9 mouse cellular contexts compared by ENCODE assay signal in the genomic region with DNA sequence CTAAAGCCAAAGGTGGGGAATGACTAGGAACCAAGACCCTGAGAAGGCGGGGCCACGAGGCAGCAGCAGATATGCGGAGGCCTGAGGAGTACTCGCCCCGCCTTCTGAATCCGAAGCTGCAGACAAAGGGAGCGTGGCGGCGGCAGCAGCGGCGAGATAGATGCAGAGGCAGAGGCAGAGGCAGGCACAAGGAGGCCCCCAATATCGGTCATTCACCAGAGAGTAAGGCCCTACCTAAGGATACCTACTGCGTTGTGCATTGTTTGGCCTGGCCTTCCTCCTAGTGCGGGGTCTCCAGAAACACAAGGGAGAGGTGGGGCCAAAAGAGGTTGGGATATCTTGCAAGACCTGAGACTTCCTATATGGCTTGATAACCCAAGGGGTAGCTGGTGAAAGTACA. TPM values are rescaled to one million over a fixed set of nuclear protein-coding genes. Genes with fewer than 3 reads are reported as not detected.
DNase-seq lines count a peak whose midpoint lies in the region; ATAC-seq lines count a peak whose summit lies in the region.
"Had no signal": no experiment of that assay in that cellular context is flagged by ENCODE, and none has a peak within 500 bp of the region (broad histone marks: within the 10 kb centered on the region; RNA-seq: fewer than 3 reads in every experiment).

No protein-coding gene starts in this region.

- intact Hi-C loops in heart, postnatal 25 days (cut with DNase I), result no loop called here
- intact Hi-C loops in gastrocnemius, postnatal 14 days (cut with DNase I; ENCODE audit: low total_unique reads), result no loop called here
- intact Hi-C loops in left cerebral cortex, postnatal 25 days (cut with DNase I), result no loop called here

- peak overlapping the region; percentile 39 for H3K4me3 ChIP-seq in heart, embryonic 13.5 days
- peak overlapping the region; percentile 22 for H3K4me3 ChIP-seq in hindbrain, embryonic 11.5 days (ENCODE audit: low read depth, low read length)
- peak overlapping the region; percentile 34 for H3K4me3 ChIP-seq in midbrain, embryonic 15.5 days

- WGBS in heart, embryonic 13.5 days, result 12% methylated on average over 14 of the region's 14 CpGs
- WGBS in hindbrain, embryonic 11.5 days, result 16% methylated on average over 14 of the region's 14 CpGs
- WGBS in midbrain, embryonic 15.5 days, result 20% methylated on average over 14 of the region's 14 CpGs

- no peak overlapping the region for H3K27ac ChIP-seq in heart, embryonic 13.5 days (replicated peaks)
- H3K27ac ChIP-seq in hindbrain, embryonic 11.5 days (ENCODE audit: low read depth, low read length), result no peak overlapping the region
- H3K27ac ChIP-seq in midbrain, embryonic 15.5 days, result peak overlapping the region; percentile 84

- H3K27me3 ChIP-seq in heart, embryonic 13.5 days (replicated peaks), result no peaks in the 10 kb centered on the region
- H3K27me3 ChIP-seq in hindbrain, embryonic 11.5 days (ENCODE audit: control insufficient read depth, insufficient read depth, low read length), result no peaks in the 10 kb centered on the region
- H3K27me3 ChIP-seq in midbrain, embryonic 15.5 days (replicated peaks), result no peaks in the 10 kb centered on the region

- no peaks in the 10 kb centered on the region for H3K9me3 ChIP-seq in heart, embryonic 13.5 days
- no peaks in the 10 kb centered on the region for H3K9me3 ChIP-seq in hindbrain, embryonic 11.5 days (ENCODE audit: control insufficient read depth, low read length)
- H3K9me3 ChIP-seq in midbrain, embryonic 15.5 days, result no peaks in the 10 kb centered on the region

- ATAC-seq in heart, embryonic 13.5 days (ENCODE audit: extremely low read depth, insufficient number of reproducible peaks, low FRiP score, low TSS enrichment), result no peak
- peak; percentile 69; the same call in 1 of the 2 replicates for ATAC-seq in hindbrain, embryonic 11.5 days (ENCODE audit: low FRiP score)
- peak; percentile 84 for ATAC-seq in midbrain, embryonic 15.5 days (replicated peaks)

- no peaks in the 10 kb centered on the region for H3K36me3 ChIP-seq in heart, embryonic 13.5 days
- no peaks in the 10 kb centered on the region for H3K36me3 ChIP-seq in hindbrain, embryonic 11.5 days (ENCODE audit: control insufficient read depth, insufficient read depth, low read length)
- no peaks in the 10 kb centered on the region for H3K36me3 ChIP-seq in midbrain, embryonic 15.5 days (replicated peaks)

- no peak for DNase-seq in heart, postnatal 25 days (ENCODE audit: low spot score)
- peak; percentile 24 for DNase-seq in brain, adult 2 months (ENCODE audit: low read depth, low spot score)
- DNase-seq in hindbrain, embryonic 11.5 days (ENCODE audit: low spot score), result peak; percentile 65
- DNase-seq in frontal cortex, postnatal 25 days (ENCODE audit: low spot score in 2 of 2), result no peak
- DNase-seq in gastrocnemius, postnatal 14 days, result no peak
- DNase-seq in left cerebral cortex, postnatal 25 days (ENCODE audit: low spot score in 2 of 2), result no peak
- DNase-seq: layer of hippocampus, postnatal 36 days had no signal

- H3K9ac ChIP-seq in heart, embryonic 13.5 days, result peak overlapping the region; percentile 69
- H3K9ac ChIP-seq in hindbrain, embryonic 11.5 days (ENCODE audit: low read depth, low read length), result peak overlapping the region; percentile 64
- H3K9ac ChIP-seq in midbrain, embryonic 15.5 days, result peak overlapping the region; percentile 50

- H3K4me2 ChIP-seq in heart, embryonic 13.5 days, result peak overlapping the region; percentile 63
- peak overlapping the region; percentile 33 for H3K4me2 ChIP-seq in hindbrain, embryonic 11.5 days (replicated peaks; ENCODE audit: low read depth, low read length)
- H3K4me2 ChIP-seq in midbrain, embryonic 15.5 days, result peak overlapping the region; percentile 48

- no peaks in the 10 kb centered on the region for H3K4me1 ChIP-seq in heart, embryonic 13.5 days
- no peaks in the 10 kb centered on the region for H3K4me1 ChIP-seq in hindbrain, embryonic 11.5 days (replicated peaks; ENCODE audit: control insufficient read depth, insufficient read depth, low read length)
- no peaks in the 10 kb centered on the region for H3K4me1 ChIP-seq in midbrain, embryonic 15.5 days

RNA-seq across cellular contexts. Expression of a gene that starts 9.7 kb away (rescaled TPM):
- polyA plus RNA-seq in heart, embryonic 13.5 days (2015; fragmentation: Nextera tagmentation; extraction: Ambion mirVana), result 0.27 and 0.34 TPM in 2 replicates
- 1 to 10 TPM; 1.7 to 1.8 TPM for total RNA-seq in heart, postnatal 25 days (2021)
- 1.4 and 1.6 TPM in 2 replicates for polyA plus RNA-seq in hindbrain, embryonic 11.5 days (2014; fragmentation: Nextera tagmentation; extraction: Ambion mirVana)
- 5.6 and 5.9 TPM in 2 replicates for polyA plus RNA-seq in midbrain, embryonic 15.5 days (2015; fragmentation: Nextera tagmentation; extraction: Ambion mirVana)
- total RNA-seq in gastrocnemius, postnatal 14 days (2021), result 1 to 10 TPM; 1.7 to 2.2 TPM
- 100 to 1,000 TPM; 119 to 125 TPM for total RNA-seq in left cerebral cortex, postnatal 25 days (2021)

RNA-seq across cellular contexts. Expression of a gene that starts 28.2 kb away (rescaled TPM):
- polyA plus RNA-seq in heart, embryonic 13.5 days (2015; fragmentation: Nextera tagmentation; extraction: Ambion mirVana), result 151 and 163 TPM in 2 replicates
- 10 to 100 TPM; 83.8 to 87.4 TPM for total RNA-seq in heart, postnatal 25 days (2021)
- 134 and 140 TPM in 2 replicates for polyA plus RNA-seq in hindbrain, embryonic 11.5 days (2014; fragmentation: Nextera tagmentation; extraction: Ambion mirVana)
- polyA plus RNA-seq in midbrain, embryonic 15.5 days (2015; fragmentation: Nextera tagmentation; extraction: Ambion mirVana), result 134 and 140 TPM in 2 replicates
- 10 to 100 TPM; 83.7 to 89.5 TPM for total RNA-seq in gastrocnemius, postnatal 14 days (2021)
- 10 to 100 TPM; 94.6 to 99.7 TPM for total RNA-seq in left cerebral cortex, postnatal 25 days (2021)

RNA-seq across cellular contexts. Expression of a gene that starts 28.4 kb away (rescaled TPM):
- 344 and 399 TPM in 2 replicates for polyA plus RNA-seq in heart, embryonic 13.5 days (2015; fragmentation: Nextera tagmentation; extraction: Ambion mirVana)
- total RNA-seq in heart, postnatal 25 days (2021), result 100 to 1,000 TPM; 607 to 615 TPM
- 191 and 206 TPM in 2 replicates for polyA plus RNA-seq in hindbrain, embryonic 11.5 days (2014; fragmentation: Nextera tagmentation; extraction: Ambion mirVana)
- polyA plus RNA-seq in midbrain, embryonic 15.5 days (2015; fragmentation: Nextera tagmentation; extraction: Ambion mirVana), result 258 and 267 TPM in 2 replicates
- 100 to 1,000 TPM; 305 to 363 TPM for total RNA-seq in gastrocnemius, postnatal 14 days (2021)
- 100 to 1,000 TPM; 182 to 187 TPM for total RNA-seq in left cerebral cortex, postnatal 25 days (2021)

RNA-seq across cellular contexts. Expression of a gene that starts 40.9 kb away (rescaled TPM):
- 76.2 and 85.8 TPM in 2 replicates for polyA plus RNA-seq in heart, embryonic 13.5 days (2015; fragmentation: Nextera tagmentation; extraction: Ambion mirVana)
- 10 to 100 TPM; 29.5 to 32.8 TPM for total RNA-seq in heart, postnatal 25 days (2021)
- 1.3 and 1.6 TPM in 2 replicates for polyA plus RNA-seq in hindbrain, embryonic 11.5 days (2014; fragmentation: Nextera tagmentation; extraction: Ambion mirVana)
- 1.6 and 2.1 TPM in 2 replicates for polyA plus RNA-seq in midbrain, embryonic 15.5 days (2015; fragmentation: Nextera tagmentation; extraction: Ambion mirVana)
- total RNA-seq in gastrocnemius, postnatal 14 days (2021), result 10 to 100 TPM; 66.3 to 93.3 TPM
- 1 to 10 TPM; 4.6 to 9.4 TPM for total RNA-seq in left cerebral cortex, postnatal 25 days (2021)

RNA-seq across cellular contexts. Expression of a gene that starts 58.2 kb away (rescaled TPM):
- 0.46 and 0.51 TPM in 2 replicates for polyA plus RNA-seq in heart, embryonic 13.5 days (2015; fragmentation: Nextera tagmentation; extraction: Ambion mirVana)
- total RNA-seq in heart, postnatal 25 days (2021), result 1 to 10 TPM; 1.6 to 1.7 TPM
- polyA plus RNA-seq in hindbrain, embryonic 11.5 days (2014; fragmentation: Nextera tagmentation; extraction: Ambion mirVana), result 0.28 TPM in 1 of 2 replicates, not detected in the other
- polyA plus RNA-seq in midbrain, embryonic 15.5 days (2015; fragmentation: Nextera tagmentation; extraction: Ambion mirVana), result 0.23 and 0.35 TPM in 2 replicates
- total RNA-seq in gastrocnemius, postnatal 14 days (2021), result 1 to 10 TPM; 1.2 to 1.8 TPM
- 10 to 100 TPM in 1 of 2 experiments, 1 to 10 TPM in 1; 8.7 to 10.0 TPM for total RNA-seq in left cerebral cortex, postnatal 25 days (2021)

Comparison
In these comparisons a context has a peak if more than half of its experiments do, and no peak if none do; other contexts are left out.
1. DNase-seq: peak in brain, adult 2 months (single experiment) and hindbrain, embryonic 11.5 days (single experiment); none in heart, postnatal 25 days (single experiment), frontal cortex, postnatal 25 days (0 of 2), gastrocnemius, postnatal 14 days (single experiment) and left cerebral cortex, postnatal 25 days (0 of 2).
2. RNA of a gene that starts 9.7 kb away (total RNA-seq): 119 to 125 TPM in left cerebral cortex, postnatal 25 days; 1.7 to 2.2 TPM in gastrocnemius, postnatal 14 days and 1.7 to 1.8 TPM in heart, postnatal 25 days; every median in the first group is over 10 times any median in the second.
3. Peak in every context shown above with its lines, with median percentiles within 50 percentile points of each other: H3K4me2 ChIP-seq, H3K4me3 ChIP-seq and H3K9ac ChIP-seq.